Mouse (Mus musculus) stomach, postnatal 0 days (tissue): ENCODE results near the gene Gmppb. TPM values are rescaled to one million over a fixed set of nuclear protein-coding genes. Genes with fewer than 3 reads are reported as not detected.

Experiments
- ATAC-seq: fragments of 200-750 bp; cut with Nextera tagmentation; 2 replicates; pipeline ENCODE4 v1.8.0; 2017; ENCODE audit not compliant: low FRiP score, low TSS enrichment
- DNase-seq: peaks from one replicate; pipeline ENCODE4 v3.0.0-alpha.2; 2016; ENCODE audit warnings: low spot score
- H3K27ac ChIP-seq: fragments of 300-500 bp; sonication (generic); replicated peaks from 2 replicates; pipeline ENCODE4 v1.5.1; 2014; ENCODE audit warnings: mild to moderate bottlenecking, control low read depth
- H3K27me3 ChIP-seq: fragments of 300-500 bp; sonication (generic); 2 replicates; pipeline ENCODE4 v1.6.1; 2014; ENCODE audit warnings: low read length; ENCODE audit not compliant: control insufficient read depth, insufficient read depth
- H3K36me3 ChIP-seq: fragments of 300-500 bp; sonication (generic); 2 replicates; pipeline ENCODE4 v1.6.1; 2014; ENCODE audit warnings: low read length, mixed read lengths; ENCODE audit not compliant: control insufficient read depth, insufficient read depth
- H3K4me1 ChIP-seq: fragments of 300-500 bp; sonication (generic); replicated peaks from 2 replicates; pipeline ENCODE4 v1.6.1; 2014; ENCODE audit warnings: antibody characterized with exemption; ENCODE audit not compliant: control insufficient read depth, insufficient read depth
- H3K4me2 ChIP-seq: fragments of 300-500 bp; sonication (generic); replicated peaks from 2 replicates; pipeline ENCODE4 v1.6.1; 2014; ENCODE audit warnings: low read depth, mild to moderate bottlenecking, control low read depth, moderate library complexity
- H3K4me3 ChIP-seq: fragments of 300-500 bp; sonication (generic); 2 replicates; pipeline ENCODE4 v1.5.1; 2014; ENCODE audit warnings: low read depth, low read length, control low read depth
- H3K9ac ChIP-seq: fragments of 300-500 bp; sonication (generic); 2 replicates; pipeline ENCODE4 v1.6.1; 2014; ENCODE audit warnings: mild to moderate bottlenecking, low read length, control low read depth, mixed read lengths
- H3K9me3 ChIP-seq: fragments of 300-500 bp; sonication (generic); 2 replicates; pipeline ENCODE4 v1.6.1; 2016; ENCODE audit warnings: low read length; ENCODE audit not compliant: control insufficient read depth
- CTCF ChIP-seq: IDR thresholded peaks from 2 replicates; pipeline ENCODE4 v1.5.1; 2016; ENCODE audit warnings: antibody characterized with exemption, low read depth, mild to moderate bottlenecking, moderate library complexity
- EP300 ChIP-seq: optimal IDR thresholded peaks from 2 replicates; pipeline ENCODE3; 2016; ENCODE audit warnings: antibody characterized with exemption
- WGBS: fragments of 180-500 bp; shearing (Covaris S2); extraction: QIAGEN DNeasy Blood & Tissue Kit; methylation state at CpG from one replicate; pipeline ENCODE4 v1.1.7; 2014; 5-methylcytosine and 5-hydroxymethylcytosine counted together
- polyA plus RNA-seq: library from polyadenylated mRNA; unstranded; fragments of >200 nt; fragmentation: Nextera tagmentation; extraction: Ambion mirVana; gene quantifications from 2 replicates; pipeline ENCODE4 v1.2.1, GENCODE M21; 2015

The Gmppb gene
- polyA plus RNA-seq, 1 experiment from 2014 or later, result 49.5 TPM

DNA sequence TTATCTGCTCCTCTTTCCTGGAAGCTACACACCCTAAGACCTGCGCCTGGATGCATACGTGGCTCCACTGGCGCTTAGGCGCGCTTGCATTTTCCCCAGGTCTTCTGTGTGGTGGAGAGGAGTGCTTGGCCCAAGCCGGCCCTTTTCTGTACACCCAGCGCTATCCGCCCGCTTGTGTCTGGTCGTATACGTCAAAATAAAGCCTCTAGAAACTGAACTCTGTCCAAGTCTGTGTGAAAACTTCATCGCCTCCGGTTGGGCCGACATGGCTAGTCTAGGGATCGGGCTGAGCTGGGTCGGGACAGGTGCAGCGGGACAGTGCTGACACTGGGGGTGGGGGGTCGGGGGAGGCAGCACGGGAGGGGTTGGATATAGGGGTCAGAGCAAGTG lies 481 bp upstream of the Gmppb start:
- H3K36me3 ChIP-seq, result peaks cover 25% of the 10 kb centered on the region
- peak overlapping the region; percentile 83 for H3K27ac ChIP-seq
- peak overlapping the region; percentile 74 for H3K4me2 ChIP-seq
- no peak for TF ChIP-seq EP300
- TF ChIP-seq CTCF, result no peak
- ATAC-seq (peak; percentile 11; the same call in 1 of the 2 replicates), DNase-seq (no peak)
- under 1% methylated on average over 18 of the region's 19 CpGs for WGBS
- 0 out of 2 replicates have a peak, but pooled peaks cover 4% of the 10 kb centered on the region for H3K4me1 ChIP-seq
- no peaks in the 10 kb centered on the region for H3K9me3 ChIP-seq
- H3K27me3 ChIP-seq, result no peaks in the 10 kb centered on the region
- peak overlapping the region; percentile 79 for H3K4me3 ChIP-seq
- H3K9ac ChIP-seq, result peak overlapping the region; percentile 50

DNA sequence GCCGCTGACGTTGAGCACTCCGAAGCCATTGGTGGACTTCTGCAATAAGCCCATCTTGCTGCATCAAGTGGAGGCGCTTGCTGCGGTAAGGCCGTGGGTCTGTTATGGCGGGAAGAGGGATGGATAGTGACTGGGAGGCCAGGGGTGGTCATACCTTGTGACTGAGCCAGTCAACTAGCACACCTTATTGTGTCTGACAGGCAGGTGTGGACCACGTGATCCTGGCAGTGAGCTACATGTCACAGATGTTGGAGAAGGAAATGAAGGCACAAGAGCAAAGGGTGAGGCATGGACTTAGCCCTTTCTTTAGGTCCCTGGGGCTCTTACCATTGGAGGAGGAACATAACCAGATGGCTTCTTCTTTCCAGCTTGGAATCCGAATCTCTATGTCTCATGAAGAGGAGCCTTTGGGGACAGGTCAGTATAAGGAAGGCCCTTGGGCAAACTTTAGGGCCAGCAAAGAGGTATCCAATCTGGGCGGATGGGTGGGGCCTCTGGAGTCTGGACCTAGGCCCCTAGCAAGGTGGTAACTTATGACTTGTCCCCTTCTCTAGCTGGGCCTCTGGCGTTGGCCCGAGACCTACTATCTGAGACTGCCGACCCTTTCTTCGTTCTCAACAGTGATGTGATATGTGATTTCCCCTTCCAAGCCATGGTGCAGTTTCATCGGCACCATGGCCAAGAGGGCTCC lies 664 bp downstream of the Gmppb start:
- Histone ChIP-seq H3K4me2 (peak overlapping the region; percentile 79), H3K4me3 (peak overlapping the region; percentile 79), H3K27me3 (no peaks in the 10 kb centered on the region), H3K4me1 (0 out of 2 replicates have a peak, but pooled peaks cover 4% of the 10 kb centered on the region), H3K9ac (peak overlapping the region; percentile 79), H3K36me3 (peaks cover 23% of the 10 kb centered on the region), H3K9me3 (no peaks in the 10 kb centered on the region), H3K27ac (peak overlapping the region; percentile 92)
- ATAC-seq (peak; percentile 51), DNase-seq (peak; percentile 73)
- TF ChIP-seq EP300, result no peak
- no peak for TF ChIP-seq CTCF
- 36% methylated on average over 15 of the region's 15 CpGs for WGBS

DNA sequence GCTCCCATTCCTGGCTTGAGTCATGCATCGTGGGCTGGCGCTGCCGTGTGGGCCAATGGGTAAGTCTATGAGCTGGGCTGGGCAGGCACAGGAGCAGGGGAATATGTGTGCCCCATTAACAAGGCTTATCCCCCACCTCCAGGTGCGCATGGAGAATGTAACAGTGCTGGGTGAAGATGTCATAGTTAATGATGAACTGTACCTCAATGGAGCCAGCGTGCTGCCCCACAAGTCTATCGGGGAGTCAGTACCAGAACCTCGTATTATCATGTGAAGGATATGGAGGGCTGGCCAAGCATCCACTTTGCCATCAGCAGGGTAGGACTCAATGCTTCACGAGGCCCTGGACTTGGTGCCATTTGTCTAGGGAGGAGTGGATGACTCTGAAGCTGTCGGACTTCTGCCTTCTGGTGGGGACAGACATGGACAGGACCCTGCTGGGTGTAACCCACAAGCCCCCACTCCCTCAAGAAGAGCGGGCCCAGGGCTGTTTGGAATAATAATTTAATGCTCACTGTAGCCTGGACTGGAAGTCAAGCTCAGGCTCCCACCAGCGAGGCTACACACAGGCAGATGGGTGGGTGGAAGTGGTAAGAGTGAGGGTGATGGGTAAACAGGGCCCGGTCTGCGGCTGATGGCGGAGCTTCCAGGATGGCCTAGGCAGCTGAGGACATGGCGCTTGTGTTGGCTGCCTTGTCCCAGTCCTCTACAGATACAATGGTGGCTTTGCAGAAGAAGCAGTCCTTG lies 2.3 kb downstream of the Gmppb start:
- Histone ChIP-seq H3K36me3 (peaks cover 14% of the 10 kb centered on the region; the same call in 1 of the 2 replicates), H3K4me3 (no peak overlapping the region), H3K4me2 (no peak overlapping the region), H3K9ac (no peak overlapping the region), H3K27ac (no peak overlapping the region), H3K9me3 (no peaks in the 10 kb centered on the region), H3K27me3 (no peaks in the 10 kb centered on the region), H3K4me1 (0 out of 2 replicates have a peak, but pooled peaks cover 4% of the 10 kb centered on the region)
- TF ChIP-seq CTCF, result no peak
- TF ChIP-seq EP300, result no peak
- DNase-seq (no peak), ATAC-seq (no peak)
- WGBS, result 92% methylated on average over 15 of the region's 15 CpGs

DNA sequence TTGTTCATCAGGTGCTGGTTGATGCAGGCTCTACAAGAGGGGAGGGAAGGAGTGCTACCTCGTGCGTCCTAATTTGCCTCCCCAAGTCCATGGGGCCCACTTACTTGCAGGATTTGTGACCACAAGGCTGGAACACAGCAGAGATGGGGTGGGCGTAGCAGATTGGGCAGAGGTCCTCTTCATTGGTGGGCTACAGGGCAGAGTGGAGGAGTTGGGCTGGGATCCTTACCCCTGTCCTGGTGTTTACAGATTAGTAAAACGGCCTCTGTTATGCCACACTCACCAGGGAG lies 2.8 kb downstream of the Gmppb start:
- H3K9ac ChIP-seq, result 0 out of 2 replicates have a peak overlapping the region, but pooled peaks have one; percentile 23
- ATAC-seq (no peak), DNase-seq (no peak)
- H3K36me3 ChIP-seq, result peaks cover 11% of the 10 kb centered on the region; the same call in 1 of the 2 replicates
- 87% methylated on average over 4 of the region's 4 CpGs for WGBS
- no peaks in the 10 kb centered on the region for H3K27me3 ChIP-seq
- no peaks in the 10 kb centered on the region for H3K9me3 ChIP-seq
- TF ChIP-seq EP300, result no peak
- TF ChIP-seq CTCF, result no peak
- 0 out of 2 replicates have a peak, but pooled peaks cover 4% of the 10 kb centered on the region for H3K4me1 ChIP-seq
- no peak overlapping the region for H3K4me3 ChIP-seq
- no peak overlapping the region for H3K27ac ChIP-seq
- no peak overlapping the region for H3K4me2 ChIP-seq

DNA sequence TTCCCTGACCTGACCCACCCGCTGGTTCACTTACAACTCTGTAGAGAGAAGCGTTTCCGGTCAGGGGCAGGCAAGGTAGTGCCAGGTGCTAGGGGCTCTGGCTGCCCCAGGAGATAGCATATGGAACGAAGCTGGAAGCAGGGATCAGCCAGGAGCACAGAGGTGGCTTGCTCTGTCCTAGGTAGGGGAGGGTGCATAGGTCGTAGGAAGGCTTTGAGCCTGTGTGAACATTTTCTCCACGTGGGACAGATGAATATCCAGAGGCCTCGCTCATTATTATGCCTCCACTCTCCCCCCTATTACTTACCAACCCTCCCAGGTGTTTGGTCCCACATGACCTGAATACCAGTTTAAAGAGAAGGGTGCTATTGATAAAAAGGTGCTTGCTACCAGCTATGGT lies 3.4 kb downstream of the Gmppb start:
- Histone ChIP-seq H3K9me3 (no peaks in the 10 kb centered on the region), H3K9ac (no peak overlapping the region), H3K27ac (peak overlapping the region; percentile 40), H3K4me1 (0 out of 2 replicates have a peak, but pooled peaks cover 4% of the 10 kb centered on the region), H3K36me3 (peaks cover 12% of the 10 kb centered on the region; the same call in 1 of the 2 replicates), H3K4me2 (no peak overlapping the region), H3K27me3 (no peaks in the 10 kb centered on the region), H3K4me3 (no peak overlapping the region)
- no peak for ATAC-seq
- TF ChIP-seq CTCF (no peak), EP300 (no peak)
- 69% methylated on average over 7 of the region's 7 CpGs for WGBS
- DNase-seq, result no peak
